Comparison of ENCODE assay signal across 8 mouse cellular contexts in the genomic region with DNA sequence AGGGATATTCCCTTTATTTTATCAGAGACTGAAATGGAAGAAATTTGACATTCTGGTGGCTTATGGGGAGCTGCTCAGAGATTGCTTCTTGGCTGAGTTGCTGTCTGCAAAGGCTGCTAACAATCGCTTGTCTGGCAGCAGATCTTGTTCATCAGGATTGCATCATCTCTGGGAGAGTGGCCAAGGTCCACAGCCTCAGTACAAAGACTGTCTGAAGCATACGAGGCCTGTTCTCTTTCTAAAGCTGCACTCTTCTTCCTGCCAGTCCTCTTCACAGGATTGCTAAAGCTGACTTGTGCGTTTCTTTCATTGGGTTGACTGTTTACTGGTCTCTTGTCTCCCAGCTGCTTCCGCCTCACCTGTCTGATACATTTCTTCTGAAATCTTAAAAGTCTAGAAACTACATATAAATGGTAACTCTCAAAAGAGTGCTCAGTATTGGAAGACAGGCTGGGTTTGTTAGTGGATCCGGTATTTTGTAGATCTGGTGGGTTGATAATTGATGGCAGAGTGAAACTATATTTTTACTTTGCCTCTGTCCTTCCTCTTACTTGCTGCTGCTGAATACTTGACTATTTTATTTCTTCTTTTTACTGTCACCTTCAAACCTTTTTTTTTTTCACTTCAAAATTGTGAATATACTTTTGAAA. TPM values are rescaled to one million over a fixed set of nuclear protein-coding genes. Genes with fewer than 3 reads are reported as not detected.
DNase-seq lines count a peak whose midpoint lies in the region; ATAC-seq and TF ChIP-seq lines count a peak whose summit lies in the region.

No protein-coding gene starts in this region.

- peaks cover 20% of the 10 kb centered on the region for H3K4me1 ChIP-seq in forebrain, embryonic 13.5 days
- peaks cover 26% of the 10 kb centered on the region for H3K4me1 ChIP-seq in liver, embryonic 15.5 days (replicated peaks)
- peaks cover 6% of the 10 kb centered on the region for H3K4me1 ChIP-seq in neural tube, embryonic 15.5 days

- intact Hi-C loops in heart, postnatal 10 days (cut with DNase I), result loop anchor here (2.0 to 5.0 kb wide), 2 partner anchors 17 to 402 kb away; a partner anchor contains a TSS

- peaks cover 100% of the 10 kb centered on the region for H3K79me2 ChIP-seq in C2C12 (ENCODE audit: control insufficient read depth, insufficient read depth)

- H3K27ac ChIP-seq in forebrain, embryonic 13.5 days, result peak overlapping the region; percentile 90
- H3K27ac ChIP-seq in liver, embryonic 15.5 days (replicated peaks), result peak overlapping the region; percentile 72
- peak overlapping the region; percentile 76 for H3K27ac ChIP-seq in neural tube, embryonic 15.5 days (replicated peaks)

- H3K4me3 ChIP-seq in C2C12 (ENCODE audit: insufficient read depth, poor library complexity, severe bottlenecking), result no peak overlapping the region
- no peak overlapping the region for H3K4me3 ChIP-seq in forebrain, embryonic 13.5 days
- H3K4me3 ChIP-seq in liver, embryonic 15.5 days (replicated peaks), result no peak overlapping the region
- H3K4me3 ChIP-seq in neural tube, embryonic 15.5 days (replicated peaks), result no peak overlapping the region

- H3K4me2 ChIP-seq in forebrain, embryonic 13.5 days, result peak overlapping the region; percentile 33
- peak overlapping the region; percentile 34; the same call in 1 of the 2 replicates for H3K4me2 ChIP-seq in liver, embryonic 15.5 days
- peak overlapping the region; percentile 22; the same call in 1 of the 2 replicates for H3K4me2 ChIP-seq in neural tube, embryonic 15.5 days

- no peaks in the 10 kb centered on the region for H3K9me3 ChIP-seq in forebrain, embryonic 13.5 days (replicated peaks)
- no peaks in the 10 kb centered on the region for H3K9me3 ChIP-seq in liver, embryonic 15.5 days (replicated peaks)
- no peaks in the 10 kb centered on the region for H3K9me3 ChIP-seq in neural tube, embryonic 15.5 days (replicated peaks)

- H3K79me3 ChIP-seq in C2C12 (ENCODE audit: low read depth), result peaks cover 98% of the 10 kb centered on the region

- peak; percentile 96 for ATAC-seq in forebrain, embryonic 13.5 days
- peak; percentile 71 for ATAC-seq in liver, embryonic 15.5 days (ENCODE audit: insufficient read depth)
- ATAC-seq in neural tube, embryonic 15.5 days (ENCODE audit: low FRiP score), result peak; percentile 79

- no peaks in the 10 kb centered on the region for H3K27me3 ChIP-seq in C2C12 (ENCODE audit: control insufficient read depth, insufficient read depth, insufficient read length)
- H3K27me3 ChIP-seq in forebrain, embryonic 13.5 days, result no peaks in the 10 kb centered on the region
- no peaks in the 10 kb centered on the region for H3K27me3 ChIP-seq in liver, embryonic 15.5 days
- H3K27me3 ChIP-seq in neural tube, embryonic 15.5 days (replicated peaks), result no peaks in the 10 kb centered on the region

- 24% methylated on average over 5 of the region's 5 CpGs for WGBS in forebrain, embryonic 13.5 days
- 29% methylated on average over 5 of the region's 5 CpGs for WGBS in liver, embryonic 15.5 days (ENCODE audit: insufficient replicate concordance)
- WGBS in neural tube, embryonic 15.5 days, result 40% methylated on average over 5 of the region's 5 CpGs

- no peak overlapping the region for H3ac ChIP-seq in C2C12 (ENCODE audit: control insufficient read depth, insufficient read length, low read depth)

- H3K9ac ChIP-seq in forebrain, embryonic 13.5 days, result no peak overlapping the region
- H3K9ac ChIP-seq in liver, embryonic 15.5 days, result no peak overlapping the region
- no peak overlapping the region for H3K9ac ChIP-seq in neural tube, embryonic 15.5 days (replicated peaks)

- peak; percentile 94 for DNase-seq in adrenal gland, postnatal 14 days
- DNase-seq in heart, postnatal 10 days, result peak; percentile 91 to 94
- peak; percentile 94 to 96 for DNase-seq in kidney, postnatal 36 days
- DNase-seq in urinary bladder, postnatal 4 days (ENCODE audit: low spot score in 2 of 2), result peak; percentile 77 to 83

- no peak for TF ChIP-seq CTCF in C2C12 (IDR thresholded peaks at IDR 0.05; ENCODE audit: control insufficient read depth, insufficient read depth, insufficient read length)

- H3K36me3 ChIP-seq in C2C12 (ENCODE audit: control insufficient read depth, insufficient read depth), result peaks cover 10% of the 10 kb centered on the region
- no peaks in the 10 kb centered on the region for H3K36me3 ChIP-seq in forebrain, embryonic 13.5 days (ENCODE audit: poor library complexity, severe bottlenecking)
- H3K36me3 ChIP-seq in liver, embryonic 15.5 days (replicated peaks), result peaks cover 7% of the 10 kb centered on the region
- no peaks in the 10 kb centered on the region for H3K36me3 ChIP-seq in neural tube, embryonic 15.5 days

TF ChIP-seq in C2C12, 6 proteins besides CTCF, POLR2A, EP300 and RAD21:
- TF ChIP-seq MYOD1 (IDR thresholded peaks at IDR 0.05; ENCODE audit: control insufficient read depth, insufficient read length, low read depth) (no peak), MAX (IDR thresholded peaks at IDR 0.05) (no peak), CEBPB (IDR thresholded peaks at IDR 0.05; ENCODE audit: low read depth) (peak; percentile 98), USF1 (IDR thresholded peaks at IDR 0.05; ENCODE audit: low read depth) (no peak), FOSL1 (IDR thresholded peaks at IDR 0.05; ENCODE audit: insufficient read depth, low read length, poor library complexity, severe bottlenecking) (no peak)

RNA-seq across cellular contexts. Expression of a gene that starts 22.6 kb away (rescaled TPM):
- polyA plus RNA-seq in C2C12 (2012; fragmentation: generic; extraction: Trizol), result 17.0 TPM
- total RNA-seq in adrenal gland, postnatal 14 days (2021), result 104 and 113 TPM in 2 replicates
- 56.9 and 63.3 TPM in 2 replicates for polyA plus RNA-seq in forebrain, embryonic 13.5 days (2015; fragmentation: Nextera tagmentation; extraction: Ambion mirVana)
- 10 to 100 TPM; 70.3 to 74.2 TPM for total RNA-seq in heart, postnatal 10 days (2021)
- polyA plus RNA-seq in liver, embryonic 15.5 days (2015; fragmentation: Nextera tagmentation; extraction: Ambion mirVana), result 17.1 and 18.1 TPM in 2 replicates
- polyA plus RNA-seq in neural tube, embryonic 15.5 days (2015; fragmentation: Nextera tagmentation; extraction: Ambion mirVana), result 48.3 and 54.3 TPM in 2 replicates

RNA-seq across cellular contexts. Expression of a gene that starts 53.7 kb away (rescaled TPM):
- polyA plus RNA-seq in C2C12 (2012; fragmentation: generic; extraction: Trizol), result 18.8 TPM
- total RNA-seq in adrenal gland, postnatal 14 days (2021), result 35.2 and 36.2 TPM in 2 replicates
- 62.9 and 63.2 TPM in 2 replicates for polyA plus RNA-seq in forebrain, embryonic 13.5 days (2015; fragmentation: Nextera tagmentation; extraction: Ambion mirVana)
- total RNA-seq in heart, postnatal 10 days (2021), result 10 to 100 TPM; 20.3 to 21.8 TPM
- 31.7 and 32.1 TPM in 2 replicates for polyA plus RNA-seq in liver, embryonic 15.5 days (2015; fragmentation: Nextera tagmentation; extraction: Ambion mirVana)
- polyA plus RNA-seq in neural tube, embryonic 15.5 days (2015; fragmentation: Nextera tagmentation; extraction: Ambion mirVana), result 49.2 and 57.5 TPM in 2 replicates
